Mouse (Mus musculus): ENCODE measurements at regions not wholly inside any gene's neighbourhood (a gene's known extent, or its start where the extent isn't known, plus 50 kb on each side); places are given as distances from the start of the nearest gene placed in this dataset.
A peak's percentile ranks its signal among the peaks of the same experiment; 100 is the strongest.

GRCm38 (mm10) chrX:86374239-86374638, 69.3 kb upstream of the Mageb4 start:
- peak; percentile 74 for DNase-seq (ENCODE audit: low read depth, low spot score)
